Mouse (Mus musculus) erythroblast, embryonic 14.5 days (primary cell): Measurements from ENCODE around the gene Fgfr2.

Source experiments
- GATA1 ChIP-seq: IDR thresholded peaks from 2 replicates; pipeline ENCODE4 v1.6.1; 2012; ENCODE audit warnings: low read length, inconsistent platforms, mixed read lengths
- TAL1 ChIP-seq: IDR thresholded peaks from 3 replicates; pipeline ENCODE4 v1.6.1; 2012; ENCODE audit warnings: low read length, inconsistent platforms, mixed read lengths

- TF ChIP-seq TAL1 (no peak), GATA1 (no peak)
Observed at GRCm38 (mm10) chr7:131112486-131112885, 2010.7 kb downstream of the Fgfr2 start.
